23 mouse cellular contexts compared by ENCODE assay signal in genomic region chr3:107214606-107215005, GRCm38 (mm10). TPM values are rescaled to one million over a fixed set of nuclear protein-coding genes. Genes with fewer than 3 reads are reported as not detected.
"Had no signal": no experiment of that assay in that cellular context is flagged by ENCODE, and none has a peak within 500 bp of the region (broad histone marks: within the 10 kb centered on the region; RNA-seq: fewer than 3 reads in every experiment).

No protein-coding gene starts in this region.

- H3K9ac ChIP-seq: liver, embryonic 14.5 days; lung, embryonic 14.5 days; midbrain, embryonic 13.5 days; midbrain, embryonic 15.5 days; neural tube, embryonic 12.5 days; stomach, embryonic 15.5 days had no signal

- H3K4me2 ChIP-seq: lung, embryonic 14.5 days; midbrain, embryonic 11.5 days; midbrain, embryonic 13.5 days; midbrain, embryonic 15.5 days; neural tube, embryonic 12.5 days; stomach, embryonic 15.5 days had no signal

- H3K4me3 ChIP-seq: midbrain, embryonic 13.5 days; midbrain, embryonic 15.5 days; neural tube, embryonic 12.5 days; stomach, embryonic 15.5 days had no signal

- H3K4me1 ChIP-seq: midbrain, embryonic 13.5 days; midbrain, embryonic 15.5 days; neural tube, embryonic 12.5 days; stomach, embryonic 15.5 days had no signal

- H3K36me3 ChIP-seq: midbrain, embryonic 13.5 days; midbrain, embryonic 15.5 days; neural tube, embryonic 12.5 days; stomach, embryonic 15.5 days had no signal

- H3K27ac ChIP-seq: liver, embryonic 14.5 days; midbrain, embryonic 13.5 days; midbrain, embryonic 15.5 days; neural tube, embryonic 12.5 days; stomach, embryonic 15.5 days had no signal

- ATAC-seq: midbrain, embryonic 13.5 days; midbrain, embryonic 15.5 days had no signal

- H3K9me3 ChIP-seq: midbrain, embryonic 15.5 days; neural tube, embryonic 12.5 days; stomach, embryonic 15.5 days had no signal

- DNase-seq: lung, adult 18-20 months; lung, embryonic 14.5 days; lung, postnatal 10 days; lung, postnatal 4 days; right cerebral cortex, postnatal 14 days; thymus, adult 2 months; thymus, postnatal 25 days; thymus, postnatal 4 days had no signal

- H3K27me3 ChIP-seq: midbrain, embryonic 13.5 days; midbrain, embryonic 15.5 days; neural tube, embryonic 12.5 days; stomach, embryonic 15.5 days had no signal

RNA-seq across cellular contexts. Expression of gene Cym, which starts 6.9 kb away (rescaled TPM):
- total RNA-seq: midbrain, postnatal 0 days; monocyte, adult 5-6 weeks; neutrophil, adult 5-6 weeks had no signal
- polyA plus RNA-seq: midbrain, embryonic 11.5 days; neural tube, embryonic 12.5 days; testis, adult 2 months; urinary bladder, adult 2 months had no signal

RNA-seq across cellular contexts. Expression of gene A630076J17Rik, which starts 15.8 kb away (rescaled TPM):
- total RNA-seq: midbrain, postnatal 0 days; monocyte, adult 5-6 weeks; neutrophil, adult 5-6 weeks had no signal
- polyA plus RNA-seq: liver, embryonic 14.5 days; liver, embryonic 16.5 days; midbrain, embryonic 11.5 days; midbrain, embryonic 13.5 days; midbrain, embryonic 15.5 days; midbrain, postnatal 0 days; neural tube, embryonic 12.5 days; neural tube, embryonic 14.5 days; spleen, adult 2 months; testis, adult 2 months; urinary bladder, adult 2 months had no signal

RNA-seq across cellular contexts. Expression of gene Prok1, which starts 24.9 kb away (rescaled TPM):
- total RNA-seq: monocyte, adult 5-6 weeks; neutrophil, adult 5-6 weeks had no signal
- polyA plus RNA-seq: lung, embryonic 16.5 days; midbrain, embryonic 13.5 days; neural tube, embryonic 12.5 days; spleen, adult 2 months; testis, adult 2 months had no signal

RNA-seq across cellular contexts. Expression of gene Kcna10, which starts 31.8 kb away (rescaled TPM):
- total RNA-seq: midbrain, postnatal 0 days; monocyte, adult 5-6 weeks; neutrophil, adult 5-6 weeks had no signal
- polyA plus RNA-seq: liver, embryonic 14.5 days; liver, embryonic 16.5 days; lung, embryonic 14.5 days; lung, embryonic 16.5 days; midbrain, embryonic 11.5 days; midbrain, embryonic 13.5 days; midbrain, embryonic 15.5 days; midbrain, postnatal 0 days; neural tube, embryonic 12.5 days; neural tube, embryonic 14.5 days; spleen, adult 2 months; stomach, embryonic 15.5 days; thymus, adult 2 months; urinary bladder, adult 2 months had no signal
